Mouse (Mus musculus) gastrocnemius, postnatal 36 days (tissue): Measurements from ENCODE around the gene Herc2. TPM values are rescaled to one million over a fixed set of nuclear protein-coding genes. Genes with fewer than 3 reads are reported as not detected.
"Not testable (repeated sequence)": the region's sequence is repeated elsewhere in the genome, so short reads cannot be mapped to it uniquely, and the experiment has no call there.

Source experiments
- DNase-seq, 2 experiments: peaks; one replicate each; pipeline ENCODE4 v3.0.0; 2022
- intact Hi-C: fragments of 180-260 bp; cut with DNase I; formaldehyde crosslinking; loops from one replicate; pipeline ENCODE4 v1.15.1; 2025
- long read RNA-seq, 2 experiments: library from polyadenylated mRNA; stranded (forward); transcript quantifications; one replicate each; pipeline ENCODE4 v2.0.0; 2021
- total RNA-seq, 2 experiments: library from RNA; stranded (reverse); gene quantifications; 2 replicates each; pipeline ENCODE4 v1.2.3; 2021

Gene Herc2
- 10 to 100 TPM; 38.2 to 48.0 TPM for total RNA-seq
- long read RNA-seq, experiment 1, partial matches to known transcripts, result 9 of 10 reads
- long read RNA-seq, experiment 1, other reads (novel, unspliced or antisense), result 1 of 10 reads
- long read RNA-seq, experiment 2, partial matches to known transcripts, result 12 of 12 reads
- long read RNA-seq, experiment 2, other reads (novel, unspliced or antisense), result 0 of 12 reads

GRCm38 (mm10) chr7:56049831-56050321 is at the start of gene Herc2:
Gene Herc2 (plus strand): TSS chr7:56050196.
- intact Hi-C loops, result no loop called here
- DNase-seq, result peak; percentile 97 to 99

DNA sequence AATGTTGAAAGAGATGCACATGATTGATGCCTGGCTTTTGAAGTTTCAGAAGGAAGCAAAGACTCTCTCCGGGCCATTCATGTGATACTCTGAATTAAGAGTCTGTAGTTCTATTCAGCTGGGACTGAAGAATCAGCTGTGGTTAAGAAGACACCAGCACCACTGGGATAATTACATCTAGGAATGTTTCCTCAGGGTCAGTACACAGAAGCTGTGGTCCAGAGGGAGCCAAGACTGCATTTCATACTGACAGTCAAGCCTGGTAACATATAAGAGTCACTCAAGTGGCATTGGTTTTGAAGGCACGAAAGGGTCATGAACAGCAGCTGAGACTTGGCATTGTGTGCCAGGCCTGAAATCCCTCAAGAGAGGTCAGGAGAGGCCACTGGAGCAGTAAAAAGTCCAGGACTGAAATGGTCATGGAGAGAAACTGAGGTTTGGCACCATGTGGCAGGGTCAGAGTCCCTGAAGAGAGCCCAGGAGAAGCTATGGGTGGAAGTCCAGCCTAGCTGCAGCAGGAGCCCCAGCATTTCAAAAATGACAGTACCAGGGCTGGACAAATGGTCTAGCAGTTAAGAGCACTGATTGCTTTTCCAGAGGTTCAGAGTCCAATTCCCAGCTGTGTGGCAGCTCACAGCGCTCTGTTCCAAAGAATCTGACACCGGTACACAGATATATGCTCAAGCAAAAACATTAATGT is 39.5 kb upstream of the Herc2 start:
- no peak for DNase-seq
- intact Hi-C loops, result no loop called here

DNA sequence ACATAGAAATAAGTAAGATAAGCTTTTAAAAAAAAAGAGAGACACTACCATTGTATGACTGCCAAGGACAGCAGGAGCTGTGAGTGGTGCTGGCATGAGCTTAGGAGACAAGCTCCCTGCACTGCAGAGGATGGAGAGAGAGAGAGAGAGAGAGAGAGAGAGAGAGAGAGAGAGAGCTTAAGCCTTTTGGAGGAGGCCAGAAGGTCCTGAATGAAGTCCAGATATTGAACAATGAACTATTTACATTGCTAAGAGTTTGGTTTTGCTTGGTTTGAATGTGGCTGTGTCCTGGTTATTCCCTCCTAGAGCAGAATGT is 39.0 kb upstream of the Herc2 start:
- DNase-seq, result no peak
- intact Hi-C loops, result no loop called here

DNA sequence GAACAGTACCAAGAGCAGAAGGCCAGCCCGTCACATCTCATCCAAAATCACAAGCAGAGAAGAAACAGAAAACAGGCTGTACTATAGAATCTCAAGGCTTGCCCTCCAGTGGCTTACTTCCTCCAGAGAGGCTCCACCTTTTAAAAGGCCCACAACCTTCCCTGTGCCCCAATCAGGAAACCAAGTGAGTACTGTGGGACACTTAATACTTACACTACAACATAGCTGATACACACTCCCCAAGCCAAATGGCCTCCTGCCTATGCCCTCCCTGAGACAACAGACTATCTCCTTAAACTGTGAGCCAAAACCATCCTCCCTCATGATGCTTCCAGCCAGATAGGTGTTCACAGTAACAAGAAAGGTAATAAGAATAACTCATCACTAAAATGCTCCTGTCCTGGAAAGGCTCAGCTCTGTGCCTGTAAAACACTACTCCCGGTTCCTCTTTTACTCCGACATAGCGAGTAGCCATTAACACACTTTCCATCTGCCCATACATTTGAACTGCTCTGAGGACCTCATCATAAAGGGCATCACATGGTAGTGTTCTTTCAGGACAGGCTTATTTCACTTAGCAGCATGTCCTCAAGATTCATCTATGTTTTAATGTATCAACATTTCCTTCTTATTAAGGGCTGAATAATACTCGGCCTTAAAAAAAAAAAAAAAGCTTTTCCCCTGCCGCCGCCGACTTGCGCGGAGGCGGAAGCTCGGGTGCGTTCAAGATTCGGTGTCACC is 36.6 kb upstream of the Herc2 start:
- DNase-seq, result no peak
- intact Hi-C loops, result no loop called here

GRCm38 (mm10) chr7:56014002-56014702 is 35.8 kb upstream of the Herc2 start:
- intact Hi-C loops, result not testable (repeated sequence)

GRCm38 (mm10) chr7:56015172-56015571 is 34.8 kb upstream of the Herc2 start:
- no peak for DNase-seq
- intact Hi-C loops, result no loop called here

More at GRCm38 (mm10) chr7:56014002-56014702, 35.8 kb upstream of the Herc2 start:
- not testable (repeated sequence) for DNase-seq

- intact Hi-C loops, result no loop called here
- no peak for DNase-seq
Observed at GRCm38 (mm10) chr7:56015837-56016236, 34.2 kb upstream of the Herc2 start.

DNA sequence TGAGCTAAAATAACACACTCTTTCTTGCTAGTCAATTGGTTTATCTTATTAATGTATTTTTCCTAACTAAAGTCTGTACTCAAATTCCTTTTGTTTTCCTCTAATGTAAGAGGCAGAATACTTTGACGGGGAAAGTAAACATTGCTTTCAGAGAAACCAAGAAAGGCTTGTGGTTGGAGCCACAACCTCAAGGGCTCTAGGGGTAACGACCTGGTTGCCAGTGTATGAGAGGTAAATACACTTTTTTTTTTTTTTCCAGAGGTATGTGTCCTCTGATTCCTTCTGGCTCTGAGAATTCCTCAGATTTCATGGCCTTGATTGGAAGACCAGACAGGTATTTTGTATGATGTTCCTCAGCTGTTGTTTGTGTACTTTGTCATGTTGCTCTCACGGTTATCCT is 32.2 kb upstream of the Herc2 start:
- DNase-seq, result no peak
- intact Hi-C loops, result no loop called here

GRCm38 (mm10) chr7:56018446-56018971 is 31.5 kb upstream of the Herc2 start:
- DNase-seq, result no peak
- intact Hi-C loops, result no loop called here

- intact Hi-C loops, result no loop called here
- peak; percentile 44 to 54 for DNase-seq
Observed at GRCm38 (mm10) chr7:56018972-56019929, 30.7 kb upstream of the Herc2 start.

DNA sequence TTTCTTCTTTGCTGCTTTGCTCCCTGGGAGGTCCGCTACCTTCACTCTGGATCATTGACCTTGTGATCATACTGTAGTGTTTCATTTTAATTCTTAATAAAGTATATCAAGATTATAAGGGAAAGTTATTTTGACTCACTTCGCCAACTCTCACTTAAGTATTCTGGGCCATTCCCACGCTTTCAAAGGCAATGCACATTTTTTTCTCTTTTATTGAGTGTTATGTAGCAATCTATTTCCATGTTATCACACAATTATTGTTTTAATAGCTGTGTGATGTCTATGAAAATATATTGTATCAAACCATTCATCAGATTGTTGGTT is 30.1 kb upstream of the Herc2 start, which contains the start of gene Nipa1:
Gene Nipa1 (minus strand): TSS at position 25 of the 324 bp plus-strand sequence.
- intact Hi-C loops, result no loop called here
- DNase-seq, result no peak

DNA sequence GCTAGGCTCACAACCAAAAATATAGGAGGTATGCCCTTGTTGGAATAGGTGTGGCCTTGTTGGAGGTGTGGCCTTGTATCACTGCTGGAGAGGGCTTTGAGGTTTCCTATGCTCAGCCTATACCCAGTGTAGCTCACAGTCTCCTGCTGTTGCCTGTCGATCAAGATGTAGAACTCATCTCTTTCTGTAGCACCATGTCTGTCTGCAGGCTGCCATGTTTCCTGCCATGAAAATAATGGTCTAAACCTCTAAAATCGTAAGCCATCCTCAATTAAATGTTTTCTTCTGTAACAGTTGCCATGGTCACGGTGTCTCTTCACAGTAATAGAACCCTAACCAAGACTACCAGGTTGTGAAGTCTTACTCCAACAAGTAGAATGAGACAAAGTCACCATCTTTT is 26.4 kb upstream of the Herc2 start:
- intact Hi-C loops, result no loop called here
- DNase-seq, result no peak

DNA sequence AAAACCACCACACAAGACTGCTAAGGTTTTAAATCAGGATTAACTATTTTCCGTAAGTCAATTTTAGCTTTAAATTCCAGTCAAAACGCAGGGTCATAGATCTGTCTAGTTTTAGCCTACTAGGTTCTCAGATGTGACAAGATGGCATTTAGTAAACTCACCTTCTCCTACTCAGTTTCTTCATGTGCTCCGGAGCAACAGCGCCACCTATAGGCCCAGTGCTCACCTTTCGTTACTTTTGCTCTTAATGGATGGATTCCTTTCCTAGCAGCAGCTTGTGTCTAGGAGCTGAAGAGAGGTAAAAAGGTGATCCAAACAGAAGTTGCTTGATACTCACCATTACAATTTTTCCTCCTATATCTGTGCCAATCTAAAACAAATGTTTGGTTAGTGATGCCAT is 7.6 kb upstream of the Herc2 start:
- peak; percentile 65 to 68 for DNase-seq
- intact Hi-C loops, result loop anchor here (2.0 kb wide), 1 partner anchor 56 kb away; no protein-coding TSS in a partner anchor

GRCm38 (mm10) chr7:56043577-56044266 is 6.3 kb upstream of the Herc2 start:
- intact Hi-C loops, result loop anchor here (2.0 kb wide), 1 partner anchor 57 kb away; no protein-coding TSS in a partner anchor
- DNase-seq, result no peak

GRCm38 (mm10) chr7:56044267-56044629 is 5.7 kb upstream of the Herc2 start:
- intact Hi-C loops, result no loop called here
- no peak for DNase-seq

GRCm38 (mm10) chr7:56047178-56047577 is 2.8 kb upstream of the Herc2 start:
- intact Hi-C loops, result no loop called here
- no peak for DNase-seq

DNA sequence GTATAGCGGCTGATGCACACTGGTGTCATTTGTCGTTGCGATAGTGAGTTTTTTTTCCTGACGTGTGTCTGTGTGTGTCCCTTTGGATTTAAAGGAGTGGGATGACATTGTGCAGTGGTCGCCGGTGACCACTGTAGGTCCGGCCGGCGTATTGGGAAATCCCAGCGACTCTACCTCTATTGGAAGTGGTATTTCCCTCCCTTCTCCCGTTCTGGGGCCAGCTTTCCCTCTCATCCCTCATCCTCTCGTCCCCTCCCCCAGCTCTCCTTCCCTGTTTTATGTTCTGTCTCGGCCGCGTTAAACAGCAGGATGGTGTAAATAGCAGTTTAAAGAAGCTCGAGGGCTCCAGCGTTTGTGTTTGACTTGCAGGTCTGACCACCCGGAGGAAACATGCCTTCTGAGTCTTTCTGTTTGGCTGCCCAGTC is 503 bp downstream of the Herc2 start:
- intact Hi-C loops, result no loop called here

GRCm38 (mm10) chr7:56052996-56053395 is 3.0 kb downstream of the Herc2 start:
- no peak for DNase-seq
- intact Hi-C loops, result no loop called here

More for the DNA sequence above, 503 bp downstream of the Herc2 start:
- DNase-seq, result peak; percentile 5 to 24

GRCm38 (mm10) chr7:56055338-56055737 is 5.3 kb downstream of the Herc2 start:
- intact Hi-C loops, result no loop called here
- no peak for DNase-seq
